Mouse (Mus musculus): Measurements from ENCODE around the gene Atp2b2. TPM values are rescaled to one million over a fixed set of nuclear protein-coding genes. Genes with fewer than 3 reads are reported as not detected.

The Atp2b2 gene
- total RNA-seq, 4 experiments from 2014 or later, result 564 to 646 (median 592) TPM

GRCm38 (mm10) chr6:114013801-114014200 lies 28.6 kb downstream of the Atp2b2 start:
- DNase-seq (ENCODE audit: low spot score in 2 of 2), result no peak

GRCm38 (mm10) chr6:114012834-114013233 lies 29.6 kb downstream of the Atp2b2 start:
- DNase-seq (ENCODE audit: low spot score in 2 of 2), result no peak

GRCm38 (mm10) chr6:114011976-114012375 lies 30.4 kb downstream of the Atp2b2 start:
- DNase-seq (ENCODE audit: low spot score in 2 of 2), result no peak

DNA sequence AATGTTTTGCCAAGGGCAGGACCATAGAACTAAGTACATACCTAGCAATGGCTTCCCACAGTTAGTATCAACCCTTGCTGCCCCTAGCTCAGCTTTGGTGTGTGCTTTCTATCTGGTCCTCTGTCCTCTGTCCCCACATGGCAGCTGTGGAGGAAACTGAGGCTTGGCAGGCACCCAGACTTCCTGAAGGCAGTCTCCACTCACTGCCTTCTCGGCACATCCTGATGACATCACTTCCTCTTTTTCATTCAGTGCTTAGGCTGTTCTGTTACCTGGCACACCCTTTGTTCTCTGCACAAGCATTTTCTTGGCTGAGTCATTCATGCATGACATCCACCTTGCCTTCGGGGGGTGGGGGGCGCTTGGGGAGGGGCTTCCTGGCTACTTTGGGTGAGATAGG lies 38.6 kb downstream of the Atp2b2 start:
- no peak for DNase-seq (ENCODE audit: low spot score in 2 of 2)

DNA sequence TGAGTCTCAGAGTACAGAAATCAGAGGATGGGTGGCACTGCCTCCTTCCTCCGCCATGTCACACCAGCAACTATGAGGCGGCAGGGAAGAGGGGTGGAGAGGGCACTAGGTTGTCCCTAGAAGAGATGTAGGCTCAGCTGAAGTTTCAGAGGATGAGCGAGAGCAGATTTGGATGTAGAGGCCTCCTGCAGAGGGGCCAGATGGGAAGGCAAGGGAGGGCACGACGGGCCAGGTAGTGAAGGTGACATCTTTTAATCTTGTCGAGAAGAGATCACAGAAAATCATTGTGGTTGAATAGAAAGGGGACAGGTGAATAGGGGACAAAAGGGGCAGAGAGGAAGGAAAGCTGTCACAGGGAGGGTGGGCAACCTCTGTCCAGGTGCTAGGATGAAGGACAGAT lies 41.5 kb downstream of the Atp2b2 start:
- no peak for DNase-seq (ENCODE audit: low spot score in 2 of 2)

GRCm38 (mm10) chr6:114000304-114000703 lies 42.1 kb downstream of the Atp2b2 start:
- no peak for DNase-seq (ENCODE audit: low spot score in 2 of 2)

- DNase-seq (ENCODE audit: low spot score in 2 of 2), result peak in 1 of 2 experiments; percentile 48
Measured at GRCm38 (mm10) chr6:113998413-113998812, 44.0 kb downstream of the Atp2b2 start.

DNA sequence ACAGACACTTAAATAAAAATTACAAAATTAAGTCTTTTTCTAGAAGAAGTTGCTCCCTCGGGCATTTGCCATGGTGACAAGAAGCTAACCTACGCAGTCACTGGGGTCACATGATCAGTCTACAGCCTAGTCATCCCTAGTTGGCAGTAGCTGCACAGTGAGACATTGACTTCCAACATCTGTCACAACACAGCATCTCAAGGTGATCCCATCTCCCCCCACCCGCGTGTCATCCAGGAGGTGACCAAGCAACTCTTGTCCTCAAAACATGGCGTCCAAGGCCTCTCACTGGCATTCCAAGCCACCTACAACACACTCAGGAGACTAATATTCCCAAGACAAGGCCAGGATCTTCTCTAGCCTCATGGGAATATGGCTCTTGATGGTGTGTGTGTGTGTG lies 48.2 kb downstream of the Atp2b2 start:
- DNase-seq (ENCODE audit: low spot score in 2 of 2), result no peak

DNA sequence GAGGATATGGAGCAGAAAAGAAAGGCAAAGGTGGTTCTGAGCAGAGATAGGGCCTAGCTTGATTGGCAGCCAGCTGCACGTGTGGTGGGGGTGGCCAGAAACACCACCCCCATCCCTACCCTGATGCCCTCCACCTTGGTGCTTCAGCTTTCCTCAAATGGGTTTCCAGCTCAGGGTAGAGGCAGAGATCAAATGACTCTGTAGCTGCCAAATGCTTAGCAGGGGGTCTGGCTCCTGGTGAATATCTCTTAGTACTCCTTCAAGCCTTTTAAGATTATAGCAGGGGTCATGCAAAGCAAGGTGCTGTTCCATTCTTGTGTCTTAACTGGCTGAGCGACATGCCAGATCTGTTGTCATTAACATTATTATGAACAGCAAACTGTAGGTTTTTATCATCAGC lies 50.3 kb downstream of the Atp2b2 start:
- no peak for DNase-seq (ENCODE audit: low spot score in 2 of 2)

- DNase-seq (ENCODE audit: low spot score in 2 of 2), result peak; percentile 64 to 89
Measured at GRCm38 (mm10) chr6:113991482-113991881, 50.9 kb downstream of the Atp2b2 start.

- DNase-seq (ENCODE audit: low spot score in 2 of 2), result no peak
Measured at GRCm38 (mm10) chr6:113990044-113990443, 52.4 kb downstream of the Atp2b2 start.

DNA sequence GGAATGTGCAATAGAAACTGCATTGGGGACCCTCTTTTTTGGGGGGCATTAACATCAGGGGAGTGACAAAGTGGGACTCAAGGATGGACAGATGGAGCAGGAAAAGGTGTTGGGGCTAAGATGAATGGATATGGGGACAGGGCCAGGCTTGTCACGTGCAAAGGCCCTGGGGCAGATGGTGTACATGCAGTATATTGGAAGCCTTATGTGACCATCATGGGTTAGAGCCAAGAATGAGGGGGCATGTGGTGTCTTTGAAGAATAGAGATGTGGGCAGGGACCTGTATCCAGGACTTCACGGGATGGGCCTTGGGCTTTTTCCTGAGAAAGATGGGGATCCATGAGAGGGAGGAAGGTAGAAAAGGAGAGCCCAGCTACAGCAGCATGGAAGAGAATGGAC lies 53.9 kb downstream of the Atp2b2 start:
- DNase-seq (ENCODE audit: low spot score in 2 of 2), result no peak

DNA sequence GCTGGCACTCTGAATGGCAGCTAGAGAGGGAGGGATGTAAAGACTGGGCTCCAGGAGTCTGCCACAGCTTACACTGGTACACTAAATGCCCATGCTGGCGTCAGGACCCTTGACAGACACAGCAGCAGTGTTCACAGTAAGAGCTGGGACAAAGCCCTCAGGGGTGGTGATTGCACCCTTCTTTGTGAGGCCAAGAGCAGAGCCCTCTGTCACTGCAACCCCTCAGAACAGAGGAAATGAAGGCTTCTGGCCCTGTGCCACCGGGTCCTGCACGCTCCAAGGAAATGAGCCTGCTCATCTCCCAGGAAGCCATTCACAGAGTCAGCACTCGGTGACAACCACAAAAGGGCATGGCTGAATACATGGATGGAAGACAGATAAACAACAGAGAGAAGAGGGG lies 55.7 kb downstream of the Atp2b2 start:
- no peak for DNase-seq (ENCODE audit: low spot score in 2 of 2)

- no peak for DNase-seq (ENCODE audit: low spot score in 2 of 2)
Measured at GRCm38 (mm10) chr6:113978673-113979072, 63.7 kb downstream of the Atp2b2 start.

- no peak for DNase-seq (ENCODE audit: low spot score in 2 of 2)
Measured at GRCm38 (mm10) chr6:113978091-113978650, 64.2 kb downstream of the Atp2b2 start.

DNA sequence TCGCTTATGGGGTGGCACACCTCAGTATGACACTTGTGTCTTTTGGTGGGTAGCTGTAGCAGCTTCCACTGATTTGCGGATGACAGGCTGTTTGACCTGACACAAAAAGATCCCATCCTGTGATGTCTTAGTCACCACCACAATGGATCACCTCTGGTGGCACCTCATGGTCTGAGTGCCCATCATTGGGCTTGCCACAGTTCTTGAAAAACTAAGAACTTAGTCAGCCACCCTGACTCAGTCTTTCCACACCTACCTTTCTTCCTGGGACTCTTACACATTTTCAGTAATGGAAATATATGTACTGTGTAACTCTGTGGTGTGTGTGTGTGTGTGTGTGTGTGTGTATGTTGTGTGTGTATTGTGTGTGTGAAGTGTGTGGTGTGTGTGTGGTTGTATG lies 71.5 kb downstream of the Atp2b2 start:
- no peak for DNase-seq (ENCODE audit: low spot score in 2 of 2)

DNA sequence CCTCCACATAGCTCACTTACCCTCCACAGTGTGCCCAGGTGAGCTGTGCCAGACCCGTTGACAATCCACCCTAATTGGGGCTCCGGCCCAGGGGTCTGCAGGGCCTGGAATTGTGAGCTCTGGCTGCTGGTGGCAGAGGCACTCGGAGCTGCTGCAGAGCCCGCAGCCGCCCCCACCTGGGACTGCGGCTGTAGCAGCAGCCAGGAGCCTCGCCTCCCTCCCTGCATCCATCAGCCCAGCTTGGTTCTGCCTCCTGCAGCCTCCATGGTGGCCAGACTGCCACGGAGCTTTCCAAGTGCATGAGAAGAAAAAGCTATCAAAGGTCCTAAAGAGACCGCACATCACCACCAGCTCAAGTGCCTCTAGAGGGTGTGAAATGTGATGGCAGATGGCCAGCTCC lies 71.9 kb downstream of the Atp2b2 start:
- peak in 1 of 2 experiments; percentile 55 for DNase-seq (ENCODE audit: low spot score in 2 of 2)

DNA sequence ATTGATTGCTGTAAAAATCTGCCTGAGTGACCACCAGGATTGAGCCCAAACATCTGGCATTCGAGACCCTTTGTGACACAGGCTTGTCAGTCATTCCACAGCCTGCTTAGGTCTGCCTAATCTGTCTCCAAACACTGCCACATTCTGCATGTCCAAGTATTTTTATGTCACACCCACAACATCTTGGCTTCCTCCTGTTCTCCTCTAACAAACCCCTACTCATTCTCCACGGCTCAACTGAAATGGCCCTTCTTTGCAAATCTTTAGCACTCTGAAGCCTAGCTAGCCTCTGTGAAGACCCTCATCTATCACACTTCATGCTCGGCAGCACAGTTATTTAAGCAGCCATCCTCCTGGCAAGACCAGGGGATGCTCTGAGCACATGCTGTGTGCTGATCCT lies 72.7 kb downstream of the Atp2b2 start:
- DNase-seq (ENCODE audit: low spot score in 2 of 2), result no peak

DNA sequence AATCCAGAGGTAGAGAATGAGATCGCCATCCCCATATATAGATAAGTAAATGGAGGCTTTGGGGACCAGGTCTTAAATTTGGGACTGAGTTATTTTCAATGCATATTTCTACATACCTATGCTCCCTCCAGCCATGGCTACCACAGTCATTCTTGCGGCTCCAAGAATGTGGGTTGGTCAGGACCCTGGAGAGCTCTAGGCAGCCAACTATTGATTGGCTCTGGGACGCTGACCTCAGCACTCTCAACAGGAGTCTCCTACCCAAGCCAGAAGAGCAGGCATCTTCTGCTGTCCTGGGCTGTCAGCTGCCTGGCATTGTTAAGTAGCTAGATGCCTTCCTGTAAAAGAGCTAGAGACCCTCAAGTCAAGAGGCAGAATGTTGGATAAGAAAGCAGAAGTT lies 79.6 kb downstream of the Atp2b2 start:
- DNase-seq (ENCODE audit: low spot score in 2 of 2), result no peak

DNA sequence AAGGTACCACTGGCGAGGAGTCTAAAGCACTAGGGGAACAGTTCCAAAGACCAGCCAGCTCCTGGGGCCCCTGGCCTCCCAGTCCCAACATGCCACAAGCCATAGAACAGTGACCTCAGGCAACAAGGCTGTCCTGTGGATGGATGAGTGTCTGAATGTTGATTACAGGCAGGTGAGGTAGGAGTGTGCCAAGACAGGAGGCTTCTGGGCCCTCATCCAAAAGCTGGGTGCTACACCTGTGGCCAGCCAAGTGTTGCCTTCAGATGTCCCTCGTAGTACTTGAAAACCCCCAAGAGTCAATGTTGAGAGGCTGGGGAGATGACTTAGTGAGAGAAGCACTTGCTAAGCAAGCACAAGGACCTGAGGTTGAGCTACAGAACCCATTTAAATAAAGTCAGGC lies 80.8 kb downstream of the Atp2b2 start:
- DNase-seq (ENCODE audit: low spot score in 2 of 2), result no peak

DNA sequence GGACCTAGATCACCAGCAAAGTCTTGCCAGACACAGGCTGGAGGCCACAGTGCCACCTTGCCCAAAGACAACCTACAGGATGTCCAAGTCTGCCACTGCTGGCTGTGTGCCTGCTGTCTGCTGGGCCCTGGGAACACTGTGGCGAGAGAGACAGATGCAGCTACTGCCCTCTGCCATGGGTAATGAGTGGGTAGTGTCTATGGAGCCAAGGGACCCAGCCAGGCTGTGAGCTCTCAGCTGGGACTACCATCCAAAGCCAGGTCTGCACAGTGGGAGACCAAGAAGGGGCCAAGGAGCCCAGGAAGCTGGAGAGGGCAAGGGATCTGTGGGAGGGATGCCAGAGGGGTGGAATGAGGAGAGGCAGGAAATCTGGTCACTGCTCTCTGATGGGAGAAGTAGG lies 83.1 kb downstream of the Atp2b2 start:
- no peak for DNase-seq (ENCODE audit: low spot score in 2 of 2)

DNA sequence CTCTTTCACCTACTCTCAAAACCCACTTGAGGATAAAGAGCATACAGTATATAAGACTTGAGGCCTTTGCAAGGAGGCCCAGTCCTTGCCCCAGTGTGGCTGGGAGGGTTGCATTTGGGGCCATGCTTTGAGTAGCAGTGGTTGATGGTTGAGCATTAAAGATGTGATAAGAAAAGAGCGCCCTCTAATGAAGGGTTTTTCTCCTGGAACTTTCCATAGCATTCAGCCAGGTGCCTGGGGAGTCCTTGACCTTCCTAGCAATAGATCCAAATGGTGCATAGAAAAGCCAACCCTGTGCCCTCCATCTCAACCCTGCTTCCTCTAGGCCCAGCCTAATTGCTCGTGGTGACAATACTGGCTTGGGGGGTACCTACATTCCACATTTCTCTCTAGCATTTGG lies 83.7 kb downstream of the Atp2b2 start:
- DNase-seq (ENCODE audit: low spot score in 2 of 2), result no peak

GRCm38 (mm10) chr6:113958003-113958402 lies 84.4 kb downstream of the Atp2b2 start:
- no peak for DNase-seq (ENCODE audit: low spot score in 2 of 2)

Measured in left cerebral cortex, adult 8-10 months (tissue).